Mouse (Mus musculus) spleen, adult 2 months (tissue): ENCODE data around the gene Bcar3. TPM values are rescaled to one million over a fixed set of nuclear protein-coding genes. Genes with fewer than 3 reads are reported as not detected.

Experiments
- DNase-seq, 2 experiments: peaks; one replicate each; pipeline versions ENCODE4 v3.0.0 to v3.0.0-alpha.2; 2012 to 2021; ENCODE audit warnings: low spot score in 2 of 2, low read depth in 1 of 2
- H3K27ac ChIP-seq: fragments of 200-500 bp; 2 replicates; pipeline ENCODE4 v1.5.1; 2012; ENCODE audit warnings: low read length, inconsistent platforms; ENCODE audit not compliant: insufficient read depth
- H3K27me3 ChIP-seq: fragments of 200-500 bp; 2 replicates; pipeline ENCODE4 v1.6.1; 2012; ENCODE audit warnings: mild to moderate bottlenecking, moderate library complexity, low read length, inconsistent platforms; ENCODE audit not compliant: control insufficient read depth, insufficient read depth
- H3K36me3 ChIP-seq: fragments of 200-500 bp; 2 replicates; pipeline ENCODE4 v1.6.1; 2012; ENCODE audit warnings: mild to moderate bottlenecking, low read length, inconsistent platforms; ENCODE audit not compliant: control insufficient read depth, insufficient read depth
- H3K4me1 ChIP-seq: fragments of 200-500 bp; 2 replicates; pipeline ENCODE4 v1.6.1; 2011; ENCODE audit warnings: inconsistent platforms; ENCODE audit not compliant: control insufficient read depth, insufficient read depth, insufficient read length
- H3K4me3 ChIP-seq: fragments of 200-500 bp; 2 replicates; pipeline ENCODE4 v1.5.1; 2011; ENCODE audit warnings: mild to moderate bottlenecking, inconsistent platforms; ENCODE audit not compliant: insufficient read depth, insufficient read length; ENCODE audit errors: extremely low read depth
- CTCF ChIP-seq: fragments of 200-500 bp; IDR thresholded peaks from 2 replicates; pipeline ENCODE4 v1.5.1; 2011; ENCODE audit warnings: mild to moderate bottlenecking, inconsistent platforms; ENCODE audit not compliant: insufficient read depth, insufficient read length, insufficient replicate concordance; ENCODE audit errors: extremely low read depth
- POLR2A ChIP-seq: fragments of 200-500 bp; IDR thresholded peaks from 2 replicates; pipeline ENCODE4 v1.6.1; 2011; ENCODE audit warnings: low read depth, low read length, inconsistent platforms
- WGBS: fragments of 180-500 bp; shearing (Covaris S2); methylation state at CpG from one replicate; pipeline ENCODE4 v1.1.7; 2018; 5-methylcytosine and 5-hydroxymethylcytosine counted together
- polyA plus RNA-seq: library from polyadenylated mRNA; depleted of rRNA; stranded (reverse); fragments of >200 nt; gene quantifications from 2 replicates; pipeline ENCODE4 v1.2.3, GENCODE M21; 2012; rRNA removed

Gene Bcar3
- polyA plus RNA-seq, 1 experiment = 54.4 TPM

DNA sequence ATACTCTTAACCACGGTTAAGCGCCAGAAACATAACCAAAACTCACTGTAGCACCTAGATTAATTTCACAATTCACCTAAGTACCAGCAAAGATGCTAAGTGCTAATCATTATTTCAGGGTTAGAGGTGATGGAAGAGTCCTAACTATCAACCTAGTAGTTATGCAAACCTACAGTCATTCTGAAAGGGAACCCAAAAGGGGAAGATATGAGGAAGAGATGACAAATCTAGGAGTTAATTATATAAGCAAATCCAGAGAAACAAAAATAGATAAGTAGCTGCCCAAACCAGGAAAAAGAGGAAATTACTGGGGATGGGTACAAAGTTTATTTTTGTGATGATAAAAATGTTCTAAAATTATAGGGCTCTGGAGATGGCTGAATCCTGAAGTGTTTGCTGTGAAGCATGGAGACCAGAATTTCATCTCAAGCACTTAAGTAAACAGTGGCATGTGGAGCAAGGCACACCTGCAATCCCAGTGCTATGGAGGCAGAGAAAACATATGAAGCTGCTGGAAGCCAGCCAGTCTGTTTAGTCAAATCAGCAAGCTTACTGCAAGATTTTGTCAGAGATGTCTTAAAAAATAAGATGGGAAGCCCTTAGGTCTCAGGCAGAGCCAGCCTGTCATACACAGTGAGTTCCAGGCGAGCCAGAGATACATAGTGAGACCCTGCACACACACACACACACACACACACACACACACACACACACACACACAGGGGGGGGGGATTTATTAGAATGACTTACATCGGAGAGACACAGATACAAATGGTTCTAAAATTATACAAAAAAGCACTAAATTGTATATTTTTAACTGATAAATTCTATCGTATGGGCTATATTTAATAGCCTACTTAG lies 279.7 kb downstream of the Bcar3 start:
- no peaks in the 10 kb centered on the region for H3K27me3 ChIP-seq
- DNase-seq = no peak
- TF ChIP-seq POLR2A (no peak), CTCF (no peak)
- no peak overlapping the region for H3K4me3 ChIP-seq
- H3K36me3 ChIP-seq = no peaks in the 10 kb centered on the region
- H3K27ac ChIP-seq = no peak overlapping the region
- no peaks in the 10 kb centered on the region for H3K4me1 ChIP-seq
- WGBS = 90% methylated on average over 5 of the region's 5 CpGs

GRCm38 (mm10) chr3:122574921-122575320 lies 281.0 kb downstream of the Bcar3 start:
- H3K27me3 ChIP-seq = no peaks in the 10 kb centered on the region
- H3K4me3 ChIP-seq = no peak overlapping the region
- no peak overlapping the region for H3K27ac ChIP-seq
- TF ChIP-seq CTCF = no peak
- TF ChIP-seq POLR2A = no peak
- no peaks in the 10 kb centered on the region for H3K4me1 ChIP-seq
- DNase-seq = no peak
- H3K36me3 ChIP-seq = no peaks in the 10 kb centered on the region
- 79% methylated on average over 1 of the region's 1 CpGs for WGBS

- Histone ChIP-seq H3K4me3 (no peak overlapping the region), H3K36me3 (no peaks in the 10 kb centered on the region), H3K27ac (no peak overlapping the region), H3K27me3 (no peaks in the 10 kb centered on the region), H3K4me1 (no peaks in the 10 kb centered on the region)
- no peak for DNase-seq
- TF ChIP-seq POLR2A (no peak), CTCF (no peak)
These were observed 283.4 kb downstream of the Bcar3 start for GRCm38 (mm10) chr3:122577360-122577759.

Other genes with a start within 250 kb of the Bcar3 start
- 0.30 and 0.48 TPM in 2 replicates for gene Abca4, start 249.7 kb upstream of the Bcar3 start, polyA plus RNA-seq
- gene Gclm, start 48.6 kb upstream of the Bcar3 start, polyA plus RNA-seq = 89.3 and 98.1 TPM in 2 replicates
- 4.4 and 5.5 TPM in 2 replicates for gene Dnttip2, start 19.7 kb upstream of the Bcar3 start, polyA plus RNA-seq